Mouse (Mus musculus): ENCODE measurements around the gene Tssk6.

GRCm38 (mm10) chr8:69937466-69937865 is 35.5 kb downstream of the Tssk6 start:
- TF ChIP-seq CTCF (IDR thresholded peaks at IDR 0.05; ENCODE audit: borderline replicate concordance, control insufficient read depth, extremely low read depth, insufficient read depth, low read length, poor library complexity) (no peak), POLR2A (IDR thresholded peaks at IDR 0.05; ENCODE audit: control insufficient read depth, extremely low read depth, insufficient read depth, low read length, poor library complexity) (no peak)
